Mouse (Mus musculus) liver, embryonic 14.5 days (tissue): ENCODE results near the gene Mast1.

Experiments used
- CTCF ChIP-seq: IDR thresholded peaks from 2 replicates; pipeline ENCODE4 v1.5.1; 2016; ENCODE audit warnings: antibody characterized with exemption, low read depth, control low read depth
- EP300 ChIP-seq: IDR thresholded peaks from 2 replicates; pipeline ENCODE4 v1.6.1; 2016; ENCODE audit warnings: antibody characterized with exemption, low read depth

GRCm38 (mm10) chr8:84908421-84909161, 28.6 kb downstream of the Mast1 start, which contains the start of gene Dnase2a:
- TF ChIP-seq CTCF (no peak), EP300 (no peak; the same call in 1 of the 2 replicates)
